Mouse (Mus musculus) hindbrain, embryonic 16.5 days (tissue): ENCODE results near the gene Hba-x. TPM values are rescaled to one million over a fixed set of nuclear protein-coding genes. Genes with fewer than 3 reads are reported as not detected.
A peak's percentile ranks its signal among the peaks of the same experiment; 100 is the strongest.

Source experiments
- ATAC-seq: fragments of 200-750 bp; cut with Nextera tagmentation; 2 replicates; pipeline ENCODE4 v1.8.0; 2017; ENCODE audit warnings: moderate TSS enrichment, moderate library complexity
- H3K27ac ChIP-seq: fragments of 300-500 bp; sonication (generic); 2 replicates; pipeline ENCODE4 v1.5.1; 2014; ENCODE audit warnings: low read depth, mild to moderate bottlenecking, control low read depth, low read length, moderate library complexity
- H3K27me3 ChIP-seq: fragments of 300-500 bp; sonication (generic); replicated peaks from 2 replicates; pipeline ENCODE4 v1.6.1; 2014; ENCODE audit warnings: low read length; ENCODE audit not compliant: control insufficient read depth, insufficient read depth
- H3K36me3 ChIP-seq: fragments of 300-500 bp; sonication (generic); 2 replicates; pipeline ENCODE4 v1.6.1; 2014; ENCODE audit warnings: mild to moderate bottlenecking, low read length, moderate library complexity, mixed read lengths; ENCODE audit not compliant: control insufficient read depth, insufficient read depth
- H3K4me1 ChIP-seq: fragments of 300-500 bp; sonication (generic); 2 replicates; pipeline ENCODE4 v1.6.1; 2014; ENCODE audit warnings: low read depth, low read length; ENCODE audit not compliant: control insufficient read depth, insufficient read depth
- H3K4me2 ChIP-seq: fragments of 300-500 bp; sonication (generic); 2 replicates; pipeline ENCODE4 v1.6.1; 2014; ENCODE audit warnings: mild to moderate bottlenecking, low read length, control low read depth, moderate library complexity
- H3K4me3 ChIP-seq: fragments of 300-500 bp; sonication (generic); 2 replicates; pipeline ENCODE4 v1.5.1; 2014; ENCODE audit warnings: mild to moderate bottlenecking, low read length, control low read depth, moderate library complexity
- H3K9ac ChIP-seq: fragments of 300-500 bp; sonication (generic); 2 replicates; pipeline ENCODE4 v1.6.1; 2014; ENCODE audit warnings: low read depth, mild to moderate bottlenecking, control low read depth, low read length, moderate library complexity
- H3K9me3 ChIP-seq: fragments of 300-500 bp; sonication (generic); 2 replicates; pipeline ENCODE4 v1.6.1; 2014; ENCODE audit warnings: mild to moderate bottlenecking, low read length, moderate library complexity; ENCODE audit not compliant: control insufficient read depth
- WGBS: fragments of 180-500 bp; shearing (Covaris S2); extraction: QIAGEN DNeasy Blood & Tissue Kit; methylation state at CpG from one replicate; pipeline ENCODE4 v1.1.7; 2014; 5-methylcytosine and 5-hydroxymethylcytosine counted together
- polyA plus RNA-seq: library from polyadenylated mRNA; unstranded; fragments of >200 nt; fragmentation: Nextera tagmentation; extraction: Ambion mirVana; gene quantifications from 2 replicates; pipeline ENCODE4 v1.2.1, GENCODE M21; 2015

The Hba-x gene
- 4.9 and 16.1 TPM in 2 replicates for polyA plus RNA-seq

- no peak within 1 kb of the TSS for H3K4me3 ChIP-seq
- no peak within 1 kb of the TSS for H3K9ac ChIP-seq
- WGBS: 86% methylated on average over 3 of the region's 3 CpGs
- H3K4me1 ChIP-seq: no peaks in the 10 kb centered on the region
- H3K36me3 ChIP-seq: no peaks in the 10 kb centered on the region
- no peak for ATAC-seq
- H3K27ac ChIP-seq: no peak within 1 kb of the TSS
- no peaks in the 10 kb centered on the region; the same call in 1 of the 2 replicates for H3K27me3 ChIP-seq
- H3K4me2 ChIP-seq: no peak within 1 kb of the TSS
- no peaks in the 10 kb centered on the region for H3K9me3 ChIP-seq
Measured at GRCm38 (mm10) chr11:32276347-32276746, at the start of gene Hba-x. TSS of gene Hba-x (plus strand) at chr11:32276400.

- ATAC-seq: no peak
- Histone ChIP-seq H3K27me3 (no peaks in the 10 kb centered on the region; the same call in 1 of the 2 replicates), H3K9me3 (no peaks in the 10 kb centered on the region), H3K4me3 (peak overlapping the region; percentile 65), H3K4me1 (peaks cover 37% of the 10 kb centered on the region), H3K27ac (peak overlapping the region; percentile 83), H3K4me2 (peak overlapping the region; percentile 74), H3K36me3 (peaks cover 8% of the 10 kb centered on the region; the same call in 1 of the 2 replicates), H3K9ac (peak overlapping the region; percentile 89)
- 29% methylated on average over 1 of the region's 1 CpGs for WGBS
Measured at GRCm38 (mm10) chr11:32227041-32227440, 49.2 kb upstream of the Hba-x start.

GRCm38 (mm10) chr11:32227555-32227954 lies 48.6 kb upstream of the Hba-x start:
- no peaks in the 10 kb centered on the region; the same call in 1 of the 2 replicates for H3K27me3 ChIP-seq
- 81% methylated on average over 9 of the region's 9 CpGs for WGBS

GRCm38 (mm10) chr11:32228292-32228845 lies 47.8 kb upstream of the Hba-x start:
- 91% methylated on average over 3 of the region's 3 CpGs for WGBS
- peaks cover 28% of the 10 kb centered on the region for H3K4me1 ChIP-seq
- no peak overlapping the region for H3K4me3 ChIP-seq
- H3K36me3 ChIP-seq: peaks cover 11% of the 10 kb centered on the region
- H3K9me3 ChIP-seq: no peaks in the 10 kb centered on the region
- no peak overlapping the region for H3K27ac ChIP-seq
- no peak for ATAC-seq
- no peak overlapping the region for H3K4me2 ChIP-seq
- no peaks in the 10 kb centered on the region; the same call in 1 of the 2 replicates for H3K27me3 ChIP-seq
- no peak overlapping the region for H3K9ac ChIP-seq

More at GRCm38 (mm10) chr11:32227555-32227954, 48.6 kb upstream of the Hba-x start:
- Histone ChIP-seq H3K4me3 (no peak overlapping the region), H3K36me3 (peaks cover 9% of the 10 kb centered on the region), H3K9me3 (no peaks in the 10 kb centered on the region), H3K9ac (peak overlapping the region; percentile 13; the same call in 1 of the 2 replicates), H3K4me2 (peak overlapping the region; percentile 74), H3K27ac (no peak overlapping the region; the same call in 1 of the 2 replicates), H3K4me1 (peaks cover 33% of the 10 kb centered on the region)
- no peak for ATAC-seq

- no peaks in the 10 kb centered on the region for H3K27me3 ChIP-seq
- 75% methylated on average over 4 of the region's 4 CpGs for WGBS
- no peak overlapping the region for H3K4me3 ChIP-seq
- no peaks in the 10 kb centered on the region for H3K9me3 ChIP-seq
- no peak overlapping the region for H3K9ac ChIP-seq
- no peak for ATAC-seq
- no peak overlapping the region for H3K27ac ChIP-seq
- H3K36me3 ChIP-seq: peaks cover 11% of the 10 kb centered on the region
- no peak overlapping the region for H3K4me2 ChIP-seq
- H3K4me1 ChIP-seq: peaks cover 29% of the 10 kb centered on the region
Measured at GRCm38 (mm10) chr11:32230220-32230619, 46.0 kb upstream of the Hba-x start.

GRCm38 (mm10) chr11:32231125-32231524 lies 45.1 kb upstream of the Hba-x start:
- Histone ChIP-seq H3K27me3 (no peaks in the 10 kb centered on the region), H3K36me3 (peaks cover 11% of the 10 kb centered on the region), H3K9ac (no peak overlapping the region), H3K9me3 (no peaks in the 10 kb centered on the region), H3K4me1 (peaks cover 29% of the 10 kb centered on the region), H3K4me3 (no peak overlapping the region), H3K4me2 (no peak overlapping the region), H3K27ac (no peak overlapping the region)
- no peak for ATAC-seq
- 95% methylated on average over 2 of the region's 2 CpGs for WGBS

GRCm38 (mm10) chr11:32232848-32233247 lies 43.4 kb upstream of the Hba-x start:
- Histone ChIP-seq H3K4me1 (peaks cover 27% of the 10 kb centered on the region), H3K36me3 (peaks cover 11% of the 10 kb centered on the region), H3K9ac (no peak overlapping the region), H3K4me2 (no peak overlapping the region), H3K9me3 (no peaks in the 10 kb centered on the region), H3K27me3 (no peaks in the 10 kb centered on the region), H3K27ac (no peak overlapping the region), H3K4me3 (no peak overlapping the region)
- 73% methylated on average over 10 of the region's 10 CpGs for WGBS
- ATAC-seq: peak; percentile 19; the same call in 1 of the 2 replicates

- peak; percentile 15 for ATAC-seq
- H3K27ac ChIP-seq: no peak overlapping the region
Measured at GRCm38 (mm10) chr11:32233895-32234294, 42.3 kb upstream of the Hba-x start.

GRCm38 (mm10) chr11:32234816-32235485 lies 41.2 kb upstream of the Hba-x start:
- ATAC-seq: no peak
- no peaks in the 10 kb centered on the region for H3K27me3 ChIP-seq
- H3K9ac ChIP-seq: no peak overlapping the region
- peaks cover 11% of the 10 kb centered on the region for H3K36me3 ChIP-seq
- H3K9me3 ChIP-seq: no peaks in the 10 kb centered on the region
- peak overlapping the region; percentile 73 for H3K27ac ChIP-seq
- H3K4me3 ChIP-seq: no peak overlapping the region
- WGBS: 82% methylated on average over 6 of the region's 6 CpGs
- no peak overlapping the region for H3K4me2 ChIP-seq
- peaks cover 26% of the 10 kb centered on the region for H3K4me1 ChIP-seq

More at GRCm38 (mm10) chr11:32233895-32234294, 42.3 kb upstream of the Hba-x start:
- Histone ChIP-seq H3K4me2 (no peak overlapping the region), H3K9me3 (no peaks in the 10 kb centered on the region), H3K9ac (no peak overlapping the region), H3K36me3 (peaks cover 11% of the 10 kb centered on the region), H3K4me1 (peaks cover 26% of the 10 kb centered on the region), H3K27me3 (no peaks in the 10 kb centered on the region), H3K4me3 (no peak overlapping the region)
- 80% methylated on average over 3 of the region's 3 CpGs for WGBS
